Mouse (Mus musculus) left cerebral cortex, adult 6 months (tissue): ENCODE results near the gene Msmp. TPM values are rescaled to one million over a fixed set of nuclear protein-coding genes. Genes with fewer than 3 reads are reported as not detected.

ENCODE experiments used
- long read RNA-seq, 2 experiments: library from polyadenylated mRNA; unstranded; transcript quantifications; one replicate each; pipeline ENCODE4 v2.0.0; 2019 to 2020
- polyA plus RNA-seq: library from polyadenylated mRNA; unstranded; fragments of <200 nt; fragmentation: Nextera tagmentation; gene quantifications from 2 replicates; pipeline ENCODE4 v1.2.3, GENCODE M21; 2021

Gene Msmp
- not detected in 2 replicates for polyA plus RNA-seq
- long read RNA-seq, experiment 1, result 0 reads
- long read RNA-seq, experiment 2, result 0 reads

GRCm38 (mm10) chr4:43584444-43585416 lies at the start of gene Msmp:
Gene Msmp, minus strand, starts transcription at chr4:43584494.

GRCm38 (mm10) chr4:43631046-43631955 lies 47.0 kb upstream of the Msmp start, which contains the start of gene Npr2:
Gene Npr2, plus strand, starts transcription at chr4:43631935.

GRCm38 (mm10) chr4:43578376-43579204 lies 5.7 kb downstream of the Msmp start, which contains the start of the genes Rgp1 and Gba2:
Gene Rgp1, plus strand, starts transcription at chr4:43578715.
Gene Gba2, minus strand, starts transcription at chr4:43578873.

GRCm38 (mm10) chr4:43561997-43562768 lies 22.1 kb downstream of the Msmp start, which contains the start of the genes Creb3 and Tln1:
Gene Creb3, plus strand, starts transcription at chr4:43562332.
Gene Tln1, minus strand, starts transcription at chr4:43562691.

Other genes starting within 250 kb of the Msmp start
- 38.3 and 104 TPM in 2 replicates for gene Rusc2, start 202.5 kb downstream of the Msmp start, polyA plus RNA-seq
- gene Fam166b, start 155.4 kb downstream of the Msmp start, polyA plus RNA-seq, result 0.27 and 0.35 TPM in 2 replicates
- 8.5 and 9.1 TPM in 2 replicates for gene Tesk1, start 142.6 kb downstream of the Msmp start, polyA plus RNA-seq
- gene Cd72, start 129.9 kb downstream of the Msmp start, polyA plus RNA-seq, result 7.9 TPM in 2 replicates
- not detected in 2 replicates for gene Sit1, start 100.8 kb downstream of the Msmp start, polyA plus RNA-seq
- gene Ccdc107, start 91.6 kb downstream of the Msmp start, polyA plus RNA-seq, result 91.9 and 99.5 TPM in 2 replicates
- gene Arhgef39, start 84.8 kb downstream of the Msmp start, polyA plus RNA-seq, result 0.61 and 0.80 TPM in 2 replicates
- 0.42 and 0.55 TPM in 2 replicates for gene Car9, start 77.5 kb downstream of the Msmp start, polyA plus RNA-seq
- gene Tpm2, start 60.7 kb downstream of the Msmp start, polyA plus RNA-seq, result 7.4 and 9.5 TPM in 2 replicates
- 50.4 and 66.7 TPM in 2 replicates for gene Creb3, start 22.2 kb downstream of the Msmp start, polyA plus RNA-seq
- gene Tln1, start 21.8 kb downstream of the Msmp start, polyA plus RNA-seq, result 52.5 and 69.1 TPM in 2 replicates
- 21.5 and 22.3 TPM in 2 replicates for gene Rgp1, start 5.8 kb downstream of the Msmp start, polyA plus RNA-seq
- gene Gba2, start 5.6 kb downstream of the Msmp start, polyA plus RNA-seq, result 17.0 and 26.6 TPM in 2 replicates
- 4.9 and 5.0 TPM in 2 replicates for gene Npr2, start 47.4 kb upstream of the Msmp start, polyA plus RNA-seq
- gene Spag8, start 69.1 kb upstream of the Msmp start, polyA plus RNA-seq, result 1.2 and 1.6 TPM in 2 replicates
- gene Hint2, start 72.0 kb upstream of the Msmp start, polyA plus RNA-seq, result 134 and 151 TPM in 2 replicates
- gene Tmem8b, start 84.5 kb upstream of the Msmp start, polyA plus RNA-seq, result 8.9 and 9.5 TPM in 2 replicates
- gene Fam221b, start 84.7 kb upstream of the Msmp start, polyA plus RNA-seq, result 1.4 and 1.5 TPM in 2 replicates
- not detected in 2 replicates for gene Olfr70, start 116.3 kb upstream of the Msmp start, polyA plus RNA-seq
- gene Olfr71, start 125.8 kb upstream of the Msmp start, polyA plus RNA-seq, result not detected in 2 replicates
- gene Hrct1, start 142.7 kb upstream of the Msmp start, polyA plus RNA-seq, result 1.2 and 1.6 TPM in 2 replicates
- 0.23 and 0.25 TPM in 2 replicates for gene Spaar, start 145.5 kb upstream of the Msmp start, polyA plus RNA-seq
- not detected in 2 replicates for gene Olfr159, start 186.5 kb upstream of the Msmp start, polyA plus RNA-seq
- gene Olfr156, start 239.4 kb upstream of the Msmp start, polyA plus RNA-seq, result not detected in 2 replicates